Mouse (Mus musculus) cerebellum, postnatal 25 days (tissue): ENCODE data around the gene Rbfox3.

Source experiments
- DNase-seq, 2 experiments: peaks; one replicate each; pipeline ENCODE4 v3.0.0; 2021; ENCODE audit warnings: mixed read lengths in 2 of 2

The Rbfox3 gene

GRCm38 (mm10) chr11:118758277-118758990 is 153.0 kb downstream of the Rbfox3 start:
- DNase-seq = peak; percentile 87 to 90

GRCm38 (mm10) chr11:118757488-118757887 is 153.9 kb downstream of the Rbfox3 start:
- DNase-seq = no peak

- no peak for DNase-seq
These were observed 156.4 kb downstream of the Rbfox3 start for GRCm38 (mm10) chr11:118755003-118755402.

- no peak for DNase-seq
These were observed 156.9 kb downstream of the Rbfox3 start for GRCm38 (mm10) chr11:118754535-118754934.

- peak; percentile 63 to 66 for DNase-seq
These were observed 159.3 kb downstream of the Rbfox3 start for GRCm38 (mm10) chr11:118751879-118752616.

GRCm38 (mm10) chr11:118750745-118751330 is 160.6 kb downstream of the Rbfox3 start:
- DNase-seq = peak; percentile 97 to 98

- DNase-seq = no peak
These were observed 161.9 kb downstream of the Rbfox3 start for GRCm38 (mm10) chr11:118749541-118749940.

GRCm38 (mm10) chr11:118748622-118749021 is 162.8 kb downstream of the Rbfox3 start:
- peak; percentile 65 to 74 for DNase-seq

GRCm38 (mm10) chr11:118745279-118745678 is 166.1 kb downstream of the Rbfox3 start:
- no peak for DNase-seq

GRCm38 (mm10) chr11:118744782-118745181 is 166.6 kb downstream of the Rbfox3 start:
- DNase-seq = peak in 1 of 2 experiments; percentile 67

- peak in 1 of 2 experiments; percentile 74 for DNase-seq
These were observed 168.6 kb downstream of the Rbfox3 start for GRCm38 (mm10) chr11:118742762-118743161.

- DNase-seq = peak in 1 of 2 experiments; percentile 60
These were observed 170.1 kb downstream of the Rbfox3 start for GRCm38 (mm10) chr11:118741262-118741661.

GRCm38 (mm10) chr11:118740001-118740400 is 171.4 kb downstream of the Rbfox3 start:
- peak; percentile 86 to 90 for DNase-seq

GRCm38 (mm10) chr11:118738855-118739832 is 172.3 kb downstream of the Rbfox3 start:
- peak; percentile 88 to 89 for DNase-seq

GRCm38 (mm10) chr11:118738323-118738722 is 173.1 kb downstream of the Rbfox3 start:
- DNase-seq = peak in 1 of 2 experiments; percentile 59

- DNase-seq = no peak
These were observed 173.6 kb downstream of the Rbfox3 start for GRCm38 (mm10) chr11:118737821-118738220.

GRCm38 (mm10) chr11:118736993-118737392 is 174.4 kb downstream of the Rbfox3 start:
- DNase-seq = no peak

- DNase-seq = no peak
These were observed 179.7 kb downstream of the Rbfox3 start for GRCm38 (mm10) chr11:118731655-118732054.

- no peak for DNase-seq
These were observed 182.0 kb downstream of the Rbfox3 start for GRCm38 (mm10) chr11:118729373-118729772.

GRCm38 (mm10) chr11:118728797-118729196 is 182.6 kb downstream of the Rbfox3 start:
- no peak for DNase-seq

- peak; percentile 65 to 67 for DNase-seq
These were observed 183.3 kb downstream of the Rbfox3 start for GRCm38 (mm10) chr11:118728083-118728551.

- peak in 1 of 2 experiments; percentile 56 for DNase-seq
These were observed 185.0 kb downstream of the Rbfox3 start for GRCm38 (mm10) chr11:118726430-118726829.
